Mouse (Mus musculus): Measurements from ENCODE around the gene Mical2.

Gene Mical2

GRCm38 (mm10) chr7:112273451-112273850 lies 47.8 kb downstream of the Mical2 start:
- no peak for ATAC-seq (ENCODE audit: insufficient number of reproducible peaks, low FRiP score, low TSS enrichment)

- no peak for ATAC-seq (ENCODE audit: insufficient number of reproducible peaks, low FRiP score, low TSS enrichment)
Observed at GRCm38 (mm10) chr7:112274611-112275010, 49.0 kb downstream of the Mical2 start.

GRCm38 (mm10) chr7:112275093-112275492 lies 49.4 kb downstream of the Mical2 start:
- ATAC-seq (ENCODE audit: insufficient number of reproducible peaks, low FRiP score, low TSS enrichment) = no peak

- no peak for ATAC-seq (ENCODE audit: insufficient number of reproducible peaks, low FRiP score, low TSS enrichment)
Observed at GRCm38 (mm10) chr7:112275883-112276282, 50.2 kb downstream of the Mical2 start.

- ATAC-seq (ENCODE audit: insufficient number of reproducible peaks, low FRiP score, low TSS enrichment) = no peak
Observed at GRCm38 (mm10) chr7:112276823-112277222, 51.2 kb downstream of the Mical2 start.

GRCm38 (mm10) chr7:112278648-112279047 lies 53.0 kb downstream of the Mical2 start:
- no peak for ATAC-seq (ENCODE audit: insufficient number of reproducible peaks, low FRiP score, low TSS enrichment)

GRCm38 (mm10) chr7:112280474-112280873 lies 54.8 kb downstream of the Mical2 start:
- ATAC-seq (ENCODE audit: insufficient number of reproducible peaks, low FRiP score, low TSS enrichment) = no peak

GRCm38 (mm10) chr7:112283606-112284310 lies 58.1 kb downstream of the Mical2 start:
- no peak for ATAC-seq (ENCODE audit: insufficient number of reproducible peaks, low FRiP score, low TSS enrichment)

- no peak for ATAC-seq (ENCODE audit: insufficient number of reproducible peaks, low FRiP score, low TSS enrichment)
Observed at GRCm38 (mm10) chr7:112285573-112285972, 59.9 kb downstream of the Mical2 start.

GRCm38 (mm10) chr7:112288352-112289107 lies 62.9 kb downstream of the Mical2 start:
- ATAC-seq (ENCODE audit: insufficient number of reproducible peaks, low FRiP score, low TSS enrichment) = no peak

- ATAC-seq (ENCODE audit: insufficient number of reproducible peaks, low FRiP score, low TSS enrichment) = no peak
Observed at GRCm38 (mm10) chr7:112289514-112289913, 63.9 kb downstream of the Mical2 start.

GRCm38 (mm10) chr7:112289990-112290389 lies 64.3 kb downstream of the Mical2 start:
- no peak for ATAC-seq (ENCODE audit: insufficient number of reproducible peaks, low FRiP score, low TSS enrichment)

- 0 out of 2 replicates have a peak, but pooled peaks have one; percentile 12 for ATAC-seq (ENCODE audit: insufficient number of reproducible peaks, low FRiP score, low TSS enrichment)
Observed at GRCm38 (mm10) chr7:112293456-112294104, 67.9 kb downstream of the Mical2 start.

- ATAC-seq (ENCODE audit: insufficient number of reproducible peaks, low FRiP score, low TSS enrichment) = no peak
Observed at GRCm38 (mm10) chr7:112295426-112296221, 70.0 kb downstream of the Mical2 start.

GRCm38 (mm10) chr7:112298032-112298431 lies 72.4 kb downstream of the Mical2 start:
- ATAC-seq (ENCODE audit: insufficient number of reproducible peaks, low FRiP score, low TSS enrichment) = no peak

GRCm38 (mm10) chr7:112298871-112299422 lies 73.3 kb downstream of the Mical2 start:
- ATAC-seq (ENCODE audit: insufficient number of reproducible peaks, low FRiP score, low TSS enrichment) = no peak

GRCm38 (mm10) chr7:112299521-112300096 lies 74.0 kb downstream of the Mical2 start:
- ATAC-seq (ENCODE audit: insufficient number of reproducible peaks, low FRiP score, low TSS enrichment) = no peak

GRCm38 (mm10) chr7:112300141-112300540 lies 74.5 kb downstream of the Mical2 start:
- ATAC-seq (ENCODE audit: insufficient number of reproducible peaks, low FRiP score, low TSS enrichment) = no peak

- no peak for ATAC-seq (ENCODE audit: insufficient number of reproducible peaks, low FRiP score, low TSS enrichment)
Observed at GRCm38 (mm10) chr7:112301052-112301451, 75.4 kb downstream of the Mical2 start.

- 0 out of 2 replicates have a peak, but pooled peaks have one; percentile 13 for ATAC-seq (ENCODE audit: insufficient number of reproducible peaks, low FRiP score, low TSS enrichment)
Observed at GRCm38 (mm10) chr7:112304382-112304781, 78.7 kb downstream of the Mical2 start.
